Mouse (Mus musculus) lung, postnatal 14 days (tissue): ENCODE measurements around the gene Olfr112.
"Not testable (repeated sequence)": the region's sequence is repeated elsewhere in the genome, so short reads cannot be mapped to it uniquely, and the experiment has no call there.

Experiments
- DNase-seq: peaks from one replicate; pipeline ENCODE4 v3.0.0; 2021

The Olfr112 gene

GRCm38 (mm10) chr17:37569351-37569750 is at the start of gene Olfr112:
TSS of gene Olfr112 (minus strand) at chr17:37569451.
- no peak for DNase-seq

DNA sequence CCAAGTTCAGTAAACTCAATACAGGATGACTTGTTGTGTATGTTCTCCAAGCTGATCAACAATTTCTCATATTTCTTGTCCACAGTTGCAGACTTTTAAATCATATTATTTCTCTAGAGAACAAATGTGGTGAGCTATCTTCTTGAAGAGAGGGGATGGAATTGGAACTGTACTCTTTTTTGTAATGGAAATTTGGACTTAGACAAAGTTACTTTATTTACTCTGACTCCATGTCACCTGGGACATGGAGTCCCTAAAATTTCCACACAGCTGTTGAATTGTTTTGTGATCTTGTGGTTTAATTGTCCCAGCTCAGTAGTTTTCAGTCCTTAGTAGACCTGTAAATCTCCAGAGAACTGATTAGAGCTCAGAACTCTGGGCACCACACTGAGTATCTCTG is 23.4 kb upstream of the Olfr112 start, which contains the start of gene Olfr114:
Gene Olfr114 (minus strand): TSS at position 101 of the 400 bp plus-strand sequence.
- no peak for DNase-seq

GRCm38 (mm10) chr17:37577563-37577962 is 8.3 kb upstream of the Olfr112 start, which contains the start of gene Olfr113:
TSS of gene Olfr113 (minus strand) at chr17:37577663.
- DNase-seq: no peak

GRCm38 (mm10) chr17:37558913-37559615 is 10.2 kb downstream of the Olfr112 start:
- no peak for DNase-seq

GRCm38 (mm10) chr17:37543800-37544435 is 25.3 kb downstream of the Olfr112 start:
- no peak for DNase-seq

- no peak for DNase-seq
Observed at GRCm38 (mm10) chr17:37541454-37542119, 27.7 kb downstream of the Olfr112 start.

DNA sequence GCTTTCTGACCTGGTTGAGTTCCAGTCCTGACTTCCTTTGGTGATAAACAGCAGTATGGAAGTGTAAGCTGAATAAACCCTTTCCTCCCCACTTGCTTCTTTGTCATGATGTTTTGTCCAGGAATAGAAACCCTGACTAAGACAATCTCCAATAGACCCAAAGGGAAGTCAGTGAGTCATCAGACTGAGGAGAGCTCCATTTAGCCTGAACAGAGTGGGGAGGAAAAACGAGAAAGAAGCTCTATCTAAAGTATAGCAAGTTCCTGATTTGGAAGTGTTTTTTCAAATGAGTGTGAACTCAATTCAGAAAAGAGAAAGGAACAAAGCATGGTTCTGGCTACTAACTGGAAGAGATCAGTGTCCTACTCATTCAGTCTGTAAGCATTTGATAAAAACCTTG is 30.8 kb downstream of the Olfr112 start:
- DNase-seq: not testable (repeated sequence)

- no peak for DNase-seq
Observed at GRCm38 (mm10) chr17:37535173-37535572, 34.1 kb downstream of the Olfr112 start.

GRCm38 (mm10) chr17:37525427-37525826 is 43.8 kb downstream of the Olfr112 start:
- DNase-seq: not testable (repeated sequence)

DNA sequence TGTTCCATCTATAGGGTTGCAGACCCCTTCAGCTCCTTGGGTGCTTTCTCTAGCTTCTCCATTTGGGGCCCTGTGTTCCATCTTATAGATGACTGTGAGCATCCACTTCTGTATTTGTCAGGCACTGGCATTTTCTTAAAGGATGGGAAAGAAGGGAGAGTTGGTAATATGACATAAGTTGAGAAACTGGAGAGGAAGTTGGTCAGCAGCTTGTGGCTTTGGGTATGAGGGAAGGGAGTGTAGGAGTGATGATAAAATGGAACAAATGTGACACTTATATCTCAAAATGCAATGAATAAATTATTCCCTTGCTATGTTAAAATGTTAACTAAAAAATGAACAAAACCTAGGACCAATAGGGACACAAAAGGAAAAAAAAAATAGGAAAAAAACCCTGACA is 44.6 kb downstream of the Olfr112 start:
- not testable (repeated sequence) for DNase-seq
